Mouse (Mus musculus) intestine, embryonic 14.5 days (tissue): ENCODE data around the gene Gm3373. TPM values are rescaled to one million over a fixed set of nuclear protein-coding genes. Genes with fewer than 3 reads are reported as not detected.
"Not testable (repeated sequence)": the region's sequence is repeated elsewhere in the genome, so short reads cannot be mapped to it uniquely, and the experiment has no call there.

Experiments
- ATAC-seq: fragments of 200-750 bp; cut with Nextera tagmentation; replicated peaks from 2 replicates; pipeline ENCODE4 v1.8.0; 2017; ENCODE audit warnings: low read depth, moderate number of reproducible peaks, moderate TSS enrichment, moderate library complexity; ENCODE audit not compliant: low FRiP score, low TSS enrichment
- DNase-seq: peaks from one replicate; pipeline ENCODE4 v3.0.0-alpha.2; 2018; ENCODE audit warnings: low spot score
- H3K27ac ChIP-seq: fragments of 300-500 bp; sonication (generic); 2 replicates; pipeline ENCODE4 v1.5.1; 2014; ENCODE audit warnings: low read depth, mild to moderate bottlenecking, control low read depth
- H3K27me3 ChIP-seq: fragments of 300-500 bp; sonication (generic); replicated peaks from 2 replicates; pipeline ENCODE4 v1.6.1; 2014; ENCODE audit warnings: low read length, control low read depth; ENCODE audit not compliant: control insufficient read depth, insufficient read depth
- H3K36me3 ChIP-seq: fragments of 300-500 bp; sonication (generic); 2 replicates; pipeline ENCODE4 v1.6.1; 2014; ENCODE audit warnings: low read length, control low read depth; ENCODE audit not compliant: control insufficient read depth, insufficient read depth
- H3K4me1 ChIP-seq: fragments of 300-500 bp; sonication (generic); replicated peaks from 2 replicates; pipeline ENCODE4 v1.6.1; 2014; ENCODE audit warnings: low read length, control low read depth, mixed read lengths; ENCODE audit not compliant: control insufficient read depth, insufficient read depth
- H3K4me2 ChIP-seq: fragments of 300-500 bp; sonication (generic); 2 replicates; pipeline ENCODE4 v1.6.1; 2014; ENCODE audit warnings: low read length
- H3K4me3 ChIP-seq: fragments of 300-500 bp; sonication (generic); 2 replicates; pipeline ENCODE4 v1.5.1; 2014; ENCODE audit warnings: low read depth, low read length, control low read depth, mixed read lengths
- H3K9ac ChIP-seq: fragments of 300-500 bp; sonication (generic); 2 replicates; pipeline ENCODE4 v1.6.1; 2014; ENCODE audit warnings: mild to moderate bottlenecking, low read length
- H3K9me3 ChIP-seq: fragments of 300-500 bp; sonication (generic); 2 replicates; pipeline ENCODE4 v1.6.1; 2016; ENCODE audit warnings: low read length, control low read depth; ENCODE audit not compliant: control insufficient read depth
- WGBS: fragments of 180-500 bp; shearing (Covaris S2); extraction: QIAGEN DNeasy Blood & Tissue Kit; methylation state at CpG from one replicate; pipeline ENCODE4 v1.1.7; 2014; 5-methylcytosine and 5-hydroxymethylcytosine counted together
- polyA plus RNA-seq: library from polyadenylated mRNA; unstranded; fragments of >200 nt; fragmentation: Nextera tagmentation; extraction: Ambion mirVana; gene quantifications from 2 replicates; pipeline ENCODE4 v1.2.1, GENCODE M21; 2014

The Gm3373 gene
- polyA plus RNA-seq = not detected in 2 replicates

DNA sequence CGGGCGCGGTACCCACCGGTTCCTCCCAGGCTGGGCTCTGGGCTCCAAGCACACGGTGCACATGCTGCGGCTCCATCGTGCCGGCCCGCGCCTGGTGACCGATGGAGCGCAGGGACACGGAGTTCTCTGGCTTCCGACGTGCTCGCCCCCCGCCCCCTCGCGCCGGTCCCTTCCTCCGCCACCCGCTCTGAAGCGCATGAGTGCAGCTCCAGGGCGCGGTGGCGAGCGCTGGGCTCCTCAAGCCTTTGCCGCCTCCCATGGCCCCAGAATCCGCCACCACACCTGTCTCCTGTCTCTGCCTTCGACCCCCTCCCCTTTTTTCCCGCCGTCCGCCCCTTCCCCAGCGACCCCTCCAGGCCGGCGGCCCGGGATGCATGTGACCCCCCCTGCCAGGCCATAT is at the start of gene Gm3373:
Gene Gm3373, minus strand, starts transcription at position 101 of the 400 bp plus-strand sequence.
- not testable (repeated sequence) for H3K4me3 ChIP-seq, H3K36me3 ChIP-seq, H3K4me1 ChIP-seq, ATAC-seq, H3K27ac ChIP-seq, H3K4me2 ChIP-seq, H3K27me3 ChIP-seq, H3K9ac ChIP-seq, H3K9me3 ChIP-seq, DNase-seq
- no CpG with 5 or more reads among the region's 37 CpGs for whole genome bisulfite sequencing

DNA sequence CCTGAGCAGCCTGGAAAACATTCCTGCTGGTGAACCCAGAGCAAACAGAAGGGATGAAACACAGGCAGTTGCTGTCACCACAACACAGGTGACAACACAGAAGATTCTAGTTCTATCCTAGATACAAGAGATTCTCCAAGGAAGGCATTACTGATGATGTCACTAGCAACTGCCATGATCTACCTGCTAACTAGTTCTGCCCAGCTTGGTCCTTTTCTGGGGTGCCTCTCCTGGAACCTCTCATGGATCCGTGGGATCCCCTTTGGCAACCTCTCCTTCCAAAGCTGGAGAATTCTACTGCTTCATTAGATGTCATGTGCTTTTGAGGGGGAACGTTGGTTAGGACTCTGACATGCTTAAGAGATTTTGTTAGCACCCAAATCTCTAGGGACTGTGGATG is 54.0 kb downstream of the Gm3373 start, which contains the start of gene Gm9603:
Gene Gm9603, minus strand, starts transcription at position 101 of the 400 bp plus-strand sequence.
- H3K4me3 ChIP-seq, H3K4me1 ChIP-seq, H3K27ac ChIP-seq, ATAC-seq, H3K4me2 ChIP-seq, H3K27me3 ChIP-seq, H3K9ac ChIP-seq, DNase-seq, H3K36me3 ChIP-seq, H3K9me3 ChIP-seq: not testable (repeated sequence)
- no CpG with 5 or more reads among the region's 2 CpGs for WGBS

Other genes starting within 250 kb of the Gm3373 start
- 0.81 and 1.9 TPM in 2 replicates for gene Gm3488, start 239.9 kb downstream of the Gm3373 start, polyA plus RNA-seq
- not detected in 2 replicates for gene Gm3532, start 203.1 kb downstream of the Gm3373 start, polyA plus RNA-seq
- not detected in 2 replicates for gene Gm8265, start 108.5 kb downstream of the Gm3373 start, polyA plus RNA-seq
- gene Gm9603, start 54.1 kb downstream of the Gm3373 start, polyA plus RNA-seq = not detected in 2 replicates
- gene Gm3383, start 66.4 kb upstream of the Gm3373 start, polyA plus RNA-seq = 0.89 and 1.4 TPM in 2 replicates
- not detected in 2 replicates for gene Gm3424, start 88.8 kb upstream of the Gm3373 start, polyA plus RNA-seq
- not detected in 2 replicates for gene Gm8237, start 138.8 kb upstream of the Gm3373 start, polyA plus RNA-seq
- 0.64 and 1.0 TPM in 2 replicates for gene Gm3248, start 220.2 kb upstream of the Gm3373 start, polyA plus RNA-seq
- gene Gm3453, start 237.6 kb upstream of the Gm3373 start, polyA plus RNA-seq = not detected in 2 replicates